Mouse (Mus musculus): Measurements from ENCODE around the gene Ptpro.

Ptpro gene

DNA sequence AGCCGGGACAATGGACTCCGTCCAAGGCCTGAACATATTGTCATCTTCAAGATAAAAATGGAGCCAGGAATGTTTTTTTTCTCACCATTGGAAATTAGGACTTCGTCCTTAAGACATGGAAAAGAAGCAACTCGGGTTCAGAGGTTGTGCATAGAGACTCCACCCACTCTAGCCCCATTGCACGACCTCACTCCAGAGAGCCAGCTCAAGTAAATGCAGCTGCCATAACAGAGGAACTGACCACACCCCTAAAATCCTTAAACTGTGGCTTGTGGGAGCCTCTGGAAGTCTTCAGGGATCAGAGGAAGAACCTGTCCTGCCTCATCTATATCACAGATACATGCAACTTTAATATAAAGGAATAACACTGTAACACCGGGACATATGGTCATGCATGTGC is 246.7 kb downstream of the Ptpro start:
- DNase-seq (ENCODE audit: low spot score): no peak

DNA sequence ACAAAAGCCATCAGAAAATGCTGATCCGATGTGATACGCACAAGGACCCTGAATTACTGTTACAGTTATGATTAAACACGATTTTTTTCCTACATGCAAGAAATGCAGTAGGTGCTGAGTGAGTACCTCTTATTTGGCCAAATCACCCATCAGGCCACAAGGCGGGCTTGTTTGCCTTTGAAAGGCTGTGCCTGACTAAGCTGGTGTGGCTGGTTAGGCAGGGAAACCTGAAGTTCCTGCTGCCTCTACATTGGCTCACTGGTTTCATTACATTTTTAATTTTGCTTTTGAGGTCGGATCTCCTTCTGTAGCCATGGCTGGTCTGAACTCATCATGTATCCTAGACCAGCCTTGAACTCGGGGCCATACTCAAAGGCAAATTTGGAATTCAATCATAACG is 250.9 kb downstream of the Ptpro start:
- DNase-seq (ENCODE audit: low spot score): no peak

DNA sequence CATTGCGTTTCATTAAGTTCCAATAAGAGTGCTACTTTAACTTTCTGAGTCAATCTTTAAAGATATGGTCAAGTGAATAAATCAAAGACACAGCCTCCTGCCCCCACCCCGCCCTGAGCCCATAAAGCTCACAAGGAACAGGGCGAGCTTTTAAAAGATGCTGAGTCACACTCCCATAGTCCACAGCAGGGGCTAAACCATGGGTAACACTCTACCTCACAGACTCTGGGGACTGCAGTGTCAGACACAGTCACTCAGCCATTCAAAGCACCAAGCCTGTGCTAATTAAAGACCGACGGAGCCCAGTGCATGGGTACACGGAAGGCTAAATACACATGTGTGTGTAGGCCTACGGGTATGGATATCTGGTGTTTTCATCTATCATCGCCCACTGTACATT is 251.3 kb downstream of the Ptpro start:
- DNase-seq (ENCODE audit: low spot score): no peak

DNA sequence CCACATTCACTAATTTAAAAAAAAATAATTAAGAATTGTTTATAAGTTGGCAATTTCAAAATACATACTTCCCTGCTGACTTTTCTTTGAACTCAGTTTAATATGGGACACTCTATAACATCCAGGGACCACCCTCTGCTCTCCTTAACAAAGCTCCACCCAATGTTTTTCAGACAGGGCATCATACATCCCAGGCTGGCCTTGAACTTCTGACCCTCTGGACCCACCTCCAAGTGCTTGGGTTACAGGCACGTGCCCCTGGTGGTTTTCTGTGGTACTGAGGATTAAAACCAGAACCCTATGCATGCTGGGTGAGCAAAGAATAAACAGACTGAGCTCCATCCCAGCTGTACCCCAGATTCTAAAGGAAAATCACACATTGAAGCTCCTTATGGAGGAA is 251.9 kb downstream of the Ptpro start:
- no peak for DNase-seq (ENCODE audit: low spot score)

DNA sequence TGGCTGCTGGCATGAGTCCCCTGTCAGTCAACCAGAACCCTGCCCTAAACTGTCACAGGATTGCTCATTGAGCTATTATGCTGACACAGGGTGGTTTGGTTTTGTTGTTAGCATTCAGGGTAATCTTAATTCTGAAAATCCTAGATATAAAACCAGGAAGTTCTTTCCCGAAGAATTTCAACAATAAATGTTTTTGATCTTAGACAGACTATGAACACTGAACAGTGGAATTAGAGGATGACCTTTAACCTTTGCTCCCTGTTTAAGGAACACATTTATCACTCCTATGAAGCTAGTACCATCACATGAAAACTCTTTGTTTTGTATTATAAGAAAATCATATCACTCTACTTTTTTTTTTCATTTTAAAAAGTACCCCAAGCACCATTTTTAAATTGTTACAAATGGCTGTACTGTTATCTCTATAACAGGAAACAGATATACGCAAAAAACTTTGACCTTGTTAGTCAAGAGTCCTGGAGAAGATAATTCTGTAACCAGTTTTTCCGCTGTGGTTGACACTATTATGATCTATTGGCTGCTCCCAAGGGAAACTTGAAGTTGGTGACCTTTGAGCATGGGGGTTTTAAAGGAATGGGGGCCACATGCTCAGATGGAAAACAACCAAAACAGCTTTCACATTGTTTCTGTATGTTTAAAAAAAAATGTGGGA is 253.6 kb downstream of the Ptpro start:
- no peak for DNase-seq (ENCODE audit: low spot score)

DNA sequence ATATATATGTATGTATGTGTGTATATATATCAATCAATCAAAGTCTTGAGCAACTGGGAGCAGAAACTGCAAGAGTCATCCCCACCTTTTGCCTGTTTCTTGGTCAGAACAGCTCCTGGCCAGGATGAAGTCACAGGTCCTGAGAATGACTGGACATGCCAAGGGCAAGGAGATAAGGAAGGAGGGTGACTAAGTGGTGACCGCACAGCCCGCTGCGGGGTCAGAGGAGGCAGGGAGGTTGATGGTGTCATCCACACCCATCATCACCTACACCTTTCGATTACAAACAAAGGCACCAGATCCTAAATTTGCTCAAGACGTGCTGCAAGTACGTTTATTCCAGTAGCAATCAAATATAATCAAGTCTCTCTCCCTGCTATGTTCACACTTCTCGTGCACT is 254.4 kb downstream of the Ptpro start:
- DNase-seq (ENCODE audit: low spot score): no peak

DNA sequence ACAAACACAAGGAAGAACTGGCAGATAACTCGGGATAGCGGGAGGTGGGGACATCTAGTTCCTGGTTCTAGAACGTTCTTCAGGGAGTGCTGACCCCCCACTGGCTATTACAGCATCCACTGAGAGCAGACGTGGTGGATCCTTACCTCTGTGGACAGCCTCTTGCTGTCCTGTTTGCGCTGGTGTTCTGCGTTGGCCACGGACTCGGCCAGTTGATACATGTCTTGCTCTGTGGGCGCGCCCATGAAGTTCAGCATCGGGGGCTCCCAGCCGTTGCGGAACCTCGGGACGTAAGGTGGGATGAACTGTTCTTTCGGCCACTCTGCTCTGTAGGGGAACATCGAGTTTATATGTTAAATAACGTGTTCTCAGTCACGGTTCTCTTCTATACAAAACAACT is 256.8 kb downstream of the Ptpro start:
- no peak for DNase-seq (ENCODE audit: low spot score)

DNA sequence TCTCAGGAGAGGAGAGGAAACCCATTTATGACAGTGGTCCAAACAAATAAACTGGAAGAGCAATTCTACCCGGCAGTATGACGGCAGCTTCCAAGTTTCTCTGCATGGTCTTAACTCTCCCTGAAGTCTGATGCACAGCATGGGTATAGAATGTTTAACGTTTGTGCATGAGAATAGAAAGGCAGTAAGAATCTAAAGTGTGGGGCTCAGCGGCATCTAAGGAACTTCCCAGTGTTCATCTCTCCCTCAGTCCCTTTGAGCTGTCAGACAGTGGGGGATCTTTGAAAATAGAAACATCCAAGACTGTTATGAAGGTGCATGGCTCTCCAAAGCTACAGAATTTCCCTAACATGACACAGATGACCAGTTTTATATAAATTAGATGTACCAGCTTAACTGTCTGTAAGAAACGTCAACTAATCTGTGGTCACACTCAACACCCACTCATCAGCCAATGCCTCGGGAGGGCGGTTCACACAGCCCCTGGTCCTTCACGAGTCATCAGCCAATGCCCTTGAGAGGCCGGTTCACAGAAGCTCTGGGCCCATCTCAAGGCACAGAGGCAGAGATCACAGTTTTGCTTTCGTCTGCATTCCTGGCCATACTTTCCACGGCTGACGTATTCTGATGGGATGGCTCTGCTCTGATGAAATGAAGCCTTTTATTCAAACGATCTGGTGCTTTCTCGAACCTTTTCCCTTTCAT is 257.4 kb downstream of the Ptpro start:
- DNase-seq (ENCODE audit: low spot score): no peak

DNA sequence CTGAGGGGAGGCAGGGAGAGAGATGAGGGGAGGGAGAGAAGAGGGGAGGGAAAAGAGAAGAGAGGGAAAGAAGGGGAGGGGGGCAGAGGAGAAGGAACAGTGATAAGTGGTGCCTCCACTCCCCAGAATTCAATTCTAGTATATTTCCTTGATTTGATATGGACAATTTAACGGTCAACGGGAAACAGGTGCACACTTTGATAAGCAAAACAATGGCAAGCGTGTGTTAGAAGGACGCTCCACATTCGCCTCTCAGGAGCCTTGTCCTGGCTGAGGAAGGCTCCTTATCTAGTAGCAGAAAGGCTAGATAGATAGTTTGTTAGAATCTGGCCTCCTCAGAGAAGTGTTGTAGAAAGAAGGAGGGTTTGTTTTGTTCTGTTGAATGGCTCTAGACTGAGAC is 260.6 kb downstream of the Ptpro start:
- no peak for DNase-seq (ENCODE audit: low spot score)

Data from testis, postnatal 14 days (tissue).